Comparison of ENCODE assay signal across 30 mouse cellular contexts in the genomic region with DNA sequence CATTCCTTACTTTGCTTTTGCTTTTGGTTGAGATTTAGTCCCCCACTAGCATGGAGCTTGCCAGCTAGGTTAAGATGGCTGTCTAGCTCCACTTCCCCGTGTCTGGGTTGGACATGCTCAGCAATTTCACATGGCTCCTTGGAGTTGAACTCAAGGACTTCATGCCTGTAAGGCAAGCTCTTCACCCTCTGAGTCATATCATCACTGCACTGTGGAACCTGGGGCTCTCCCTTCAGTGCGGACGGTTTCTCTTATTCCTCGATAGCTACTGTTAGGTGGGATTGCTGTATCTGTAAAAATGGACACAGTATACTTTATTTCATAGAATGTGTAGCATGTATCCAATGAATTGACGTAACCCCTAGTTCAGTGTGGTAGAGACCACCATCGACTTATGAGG.
"Had no signal": no experiment of that assay in that cellular context is flagged by ENCODE, and none has a peak within 500 bp of the region (broad histone marks: within the 10 kb centered on the region; RNA-seq: fewer than 3 reads in every experiment).

No protein-coding gene starts in this region.

- H3K9ac ChIP-seq: limb, embryonic 12.5 days; limb, embryonic 13.5 days; limb, embryonic 15.5 days; liver, embryonic 12.5 days; liver, embryonic 13.5 days; liver, embryonic 14.5 days; liver, embryonic 15.5 days; liver, postnatal 0 days; lung, embryonic 14.5 days; lung, embryonic 15.5 days; midbrain, embryonic 12.5 days; midbrain, embryonic 13.5 days; midbrain, embryonic 15.5 days; neural tube, embryonic 12.5 days had no signal

- DNase-seq: left cerebral cortex, postnatal 4 days; liver; liver, embryonic 13.5 days; liver, postnatal 0 days; lung, adult 18-20 months; lung, adult 2 months; lung, embryonic 14.5 days; lung, postnatal 10 days; lung, postnatal 14 days; lung, postnatal 36 days; lung, postnatal 4 days; midbrain, embryonic 14.5 days had no signal

- H3K27me3 ChIP-seq: limb, embryonic 12.5 days; limb, embryonic 13.5 days; limb, embryonic 15.5 days; liver, embryonic 12.5 days; liver, embryonic 13.5 days; liver, embryonic 15.5 days; lung, embryonic 15.5 days; megakaryocyte, embryonic 14.5 days; midbrain, embryonic 12.5 days; midbrain, embryonic 13.5 days; midbrain, embryonic 15.5 days; neural tube, embryonic 12.5 days had no signal

- H3K27ac ChIP-seq: limb, embryonic 10.5 days; limb, embryonic 12.5 days; limb, embryonic 13.5 days; limb, embryonic 15.5 days; liver, embryonic 12.5 days; liver, embryonic 13.5 days; liver, embryonic 14.5 days; liver, embryonic 15.5 days; lung, embryonic 15.5 days; macrophage; midbrain, embryonic 10.5 days; midbrain, embryonic 12.5 days; midbrain, embryonic 13.5 days; midbrain, embryonic 15.5 days; neural tube, embryonic 12.5 days had no signal

- H3K4me1 ChIP-seq: limb, embryonic 10.5 days; limb, embryonic 13.5 days; limb, embryonic 15.5 days; liver, embryonic 12.5 days; liver, embryonic 13.5 days; liver, embryonic 15.5 days; lung, embryonic 15.5 days; megakaryocyte, embryonic 14.5 days; midbrain, embryonic 10.5 days; midbrain, embryonic 12.5 days; neural tube, embryonic 12.5 days had no signal

- H3K4me2 ChIP-seq: limb, embryonic 12.5 days; limb, embryonic 13.5 days; limb, embryonic 15.5 days; liver, embryonic 11.5 days; liver, embryonic 12.5 days; liver, embryonic 13.5 days; liver, embryonic 15.5 days; lung, embryonic 14.5 days; lung, embryonic 15.5 days; midbrain, embryonic 11.5 days; midbrain, embryonic 12.5 days; midbrain, embryonic 13.5 days; midbrain, embryonic 15.5 days; neural tube, embryonic 12.5 days had no signal

- H3K9me3 ChIP-seq: limb, embryonic 10.5 days; limb, embryonic 12.5 days; limb, embryonic 13.5 days; limb, embryonic 15.5 days; liver, embryonic 12.5 days; liver, embryonic 13.5 days; liver, embryonic 15.5 days; lung, embryonic 15.5 days; midbrain, embryonic 10.5 days; midbrain, embryonic 12.5 days; midbrain, embryonic 15.5 days; neural tube, embryonic 12.5 days had no signal

- H3K36me3 ChIP-seq: limb, embryonic 10.5 days; limb, embryonic 12.5 days; limb, embryonic 13.5 days; limb, embryonic 15.5 days; liver, embryonic 12.5 days; liver, embryonic 13.5 days; liver, embryonic 15.5 days; lung, embryonic 15.5 days; midbrain, embryonic 10.5 days; midbrain, embryonic 12.5 days; midbrain, embryonic 13.5 days; midbrain, embryonic 15.5 days; neural tube, embryonic 12.5 days had no signal

- H3K4me3 ChIP-seq: limb, embryonic 10.5 days; limb, embryonic 12.5 days; limb, embryonic 13.5 days; limb, embryonic 15.5 days; liver, embryonic 12.5 days; liver, embryonic 13.5 days; liver, embryonic 15.5 days; lung, embryonic 15.5 days; megakaryocyte, embryonic 14.5 days; midbrain, embryonic 10.5 days; midbrain, embryonic 12.5 days; midbrain, embryonic 13.5 days; midbrain, embryonic 15.5 days; myocyte; neural tube, embryonic 12.5 days had no signal
